Mouse (Mus musculus) cerebellum, adult 18-20 months (tissue): Measurements from ENCODE around the gene Gpx2.

Source experiments
- DNase-seq, 2 experiments: peaks; one replicate each; pipeline ENCODE4 v3.0.0; 2021

Gpx2 gene

GRCm38 (mm10) chr12:76750866-76751459 is 44.4 kb downstream of the Gpx2 start:
- DNase-seq, result peak; percentile 52 to 60
